8 mouse cellular contexts compared by ENCODE assay signal in the genomic region with DNA sequence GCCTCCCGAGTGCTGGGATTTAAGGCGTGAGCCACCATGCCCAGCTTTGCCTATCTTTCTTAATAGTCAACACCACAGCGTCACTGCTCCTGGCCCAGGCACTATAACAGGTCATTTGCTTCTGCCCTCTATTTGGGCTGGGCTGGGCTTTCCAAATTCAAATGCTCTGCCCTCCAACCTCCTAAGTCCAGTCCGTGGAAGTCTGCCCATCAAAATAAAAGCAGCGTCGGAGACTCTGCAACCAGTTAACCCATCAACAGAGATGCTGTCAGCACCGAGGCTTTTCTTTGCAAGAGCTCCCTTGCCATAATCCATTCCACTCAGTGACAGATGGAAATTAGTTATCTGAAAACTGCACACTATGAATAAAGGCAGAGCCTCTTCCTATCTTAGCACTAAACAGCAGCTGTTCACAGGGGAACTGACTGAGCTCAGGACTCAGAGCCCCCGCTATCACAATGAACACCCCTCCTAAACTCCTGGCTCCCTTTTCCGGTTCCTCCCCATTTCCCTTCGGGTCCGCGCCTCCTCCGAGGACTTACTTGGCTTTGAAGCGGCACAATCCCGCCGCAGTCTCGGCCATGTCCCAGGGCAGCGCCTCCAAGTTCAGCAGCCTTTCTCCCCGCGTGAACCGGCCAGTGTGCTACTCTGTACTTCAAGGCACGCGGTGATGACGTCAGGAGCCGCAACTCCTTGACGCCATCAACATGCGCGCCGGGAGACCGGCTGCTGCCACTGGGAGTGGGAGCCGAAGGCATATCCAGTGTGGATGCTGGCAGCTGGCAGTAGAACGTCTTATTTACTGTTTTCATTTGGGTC. TPM values are rescaled to one million over a fixed set of nuclear protein-coding genes. Genes with fewer than 3 reads are reported as not detected.
DNase-seq lines count a peak whose midpoint lies in the region; ATAC-seq and TF ChIP-seq lines count a peak whose summit lies in the region.

A gene (minus strand): TSS at position 679 of the 819 bp plus-strand sequence.

- peak within 1 kb of the TSS; percentile 85 for H3K9ac ChIP-seq in MEL (ENCODE audit: control insufficient read depth, low read depth, low read length, poor library complexity, severe bottlenecking)
- H3K9ac ChIP-seq in lung, postnatal 0 days (replicated peaks; ENCODE audit: low read depth): peak within 1 kb of the TSS; percentile 56

- peaks cover 0 to 5% of the 10 kb centered on the region in 2 experiments; a peak in 2 of 4 replicates for H3K36me3 ChIP-seq in MEL (ENCODE audit: control insufficient read depth in 1 of 2, insufficient read depth in 2 of 2, low read length in 2 of 2)
- peaks cover 36% of the 10 kb centered on the region for H3K36me3 ChIP-seq in hindbrain, embryonic 10.5 days
- H3K36me3 ChIP-seq in lung, postnatal 0 days (ENCODE audit: insufficient read depth, low read length): no peaks in the 10 kb centered on the region

- H3K9me3 ChIP-seq in MEL (replicated peaks; ENCODE audit: insufficient read depth, low read length): no peaks in the 10 kb centered on the region
- H3K9me3 ChIP-seq in hindbrain, embryonic 10.5 days: no peaks in the 10 kb centered on the region
- H3K9me3 ChIP-seq in lung, postnatal 0 days (ENCODE audit: low read length): no peaks in the 10 kb centered on the region

- 4% methylated on average over 32 of the region's 32 CpGs for WGBS in hindbrain, embryonic 10.5 days
- 4% methylated on average over 32 of the region's 32 CpGs for WGBS in lung, postnatal 0 days

- H3K79me2 ChIP-seq in MEL (ENCODE audit: control insufficient read depth, insufficient read depth, low read length, poor library complexity): peaks cover 7% of the 10 kb centered on the region

- peak; percentile 74; the same call in 1 of the 2 replicates for ATAC-seq in frontal cortex, adult (ENCODE audit: low TSS enrichment)
- peak; percentile 93 for ATAC-seq in lung, postnatal 0 days

- H3K27me3 ChIP-seq in MEL (ENCODE audit: control insufficient read depth in 1 of 2, insufficient read depth in 2 of 2, low read length in 2 of 2): no peaks in the 10 kb centered on the region
- H3K27me3 ChIP-seq in hindbrain, embryonic 10.5 days (ENCODE audit: insufficient read depth, poor library complexity, severe bottlenecking): no peaks in the 10 kb centered on the region
- no peaks in the 10 kb centered on the region for H3K27me3 ChIP-seq in lung, postnatal 0 days (replicated peaks; ENCODE audit: insufficient read depth, low read length)

- peak; percentile 72 to 78 for TF ChIP-seq EP300 in MEL (IDR thresholded peaks at IDR 0.05; ENCODE audit: low read depth in 1 of 2, low read length in 2 of 2)
- no peak for TF ChIP-seq EP300 in lung, postnatal 0 days (IDR thresholded peaks at IDR 0.05)

- TF ChIP-seq RAD21 in MEL (IDR thresholded peaks at IDR 0.05; ENCODE audit: low read depth, low read length): no peak

- H3K27ac ChIP-seq in MEL (ENCODE audit: control insufficient read depth, low read depth, low read length): peak within 1 kb of the TSS; percentile 88
- H3K27ac ChIP-seq in hindbrain, embryonic 10.5 days: peak within 1 kb of the TSS; percentile 90
- H3K27ac ChIP-seq in lung, postnatal 0 days (ENCODE audit: low read length): peak within 1 kb of the TSS; percentile 88

- TF ChIP-seq CTCF in MEL (IDR thresholded peaks at IDR 0.05 in 2 of 3, conservative IDR thresholded peaks at IDR 0.05 in 1 of 3; ENCODE audit: control insufficient read depth in 1 of 3, insufficient read depth in 1 of 3, low read depth in 2 of 3, low read length in 3 of 3, poor library complexity in 1 of 3, severe bottlenecking in 1 of 3): no peak
- no peak for TF ChIP-seq CTCF in lung, postnatal 0 days (IDR thresholded peaks at IDR 0.05)

- H3K4me1 ChIP-seq in MEL (ENCODE audit: control insufficient read depth in 1 of 2, insufficient read depth in 2 of 2, low read length in 2 of 2): peaks cover 0 to 2% of the 10 kb centered on the region in 2 experiments; a peak in 1 of 4 replicates
- peaks cover 16% of the 10 kb centered on the region for H3K4me1 ChIP-seq in hindbrain, embryonic 10.5 days (replicated peaks)
- 0 out of 2 replicates have a peak, but pooled peaks cover 3% of the 10 kb centered on the region for H3K4me1 ChIP-seq in lung, postnatal 0 days (ENCODE audit: insufficient read depth, low read depth, low read length)

- H3K4me3 ChIP-seq in MEL (ENCODE audit: control insufficient read depth in 1 of 2, insufficient read depth in 1 of 2, low read depth in 2 of 2, low read length in 2 of 2): peak within 1 kb of the TSS; percentile 89 to 100
- H3K4me3 ChIP-seq in hindbrain, embryonic 10.5 days: peak within 1 kb of the TSS; percentile 93
- H3K4me3 ChIP-seq in lung, postnatal 0 days (ENCODE audit: low read depth, low read length): peak within 1 kb of the TSS; percentile 66

- TF ChIP-seq POLR2A in MEL (IDR thresholded peaks at IDR 0.05; ENCODE audit: control insufficient read depth in 1 of 2, insufficient read depth in 1 of 2, low read depth in 1 of 2, low read length in 2 of 2, poor library complexity in 1 of 2): peak; percentile 68 to 89; a peak in 3 of 4 replicates

- peak; percentile 96 for DNase-seq in MEL (ENCODE audit: low read depth, low spot score)
- DNase-seq in cerebellum, adult 8-10 months: peak; percentile 91
- peak; percentile 95 for DNase-seq in hindbrain, embryonic 10.5 days (ENCODE audit: low spot score)
- DNase-seq in layer of hippocampus, adult 9-11 months: peak; percentile 94
- DNase-seq in lung, postnatal 0 days (ENCODE audit: low spot score): peak; percentile 97
- DNase-seq in ovary, postnatal 14 days (ENCODE audit: low spot score): peak; percentile 94
- DNase-seq in thymus, postnatal 14 days: peak; percentile 93

- H3K4me2 ChIP-seq in lung, postnatal 0 days (replicated peaks; ENCODE audit: low read depth, low read length): peak within 1 kb of the TSS; percentile 73

TF ChIP-seq in MEL, 35 proteins besides CTCF, POLR2A, EP300 and RAD21 (continues in another document):
- TF ChIP-seq MXI1 (IDR thresholded peaks at IDR 0.05; ENCODE audit: low read depth, low read length): peak; percentile 98
- TF ChIP-seq CHD1 (IDR thresholded peaks at IDR 0.05; ENCODE audit: low read depth, low read length): no peak
- TF ChIP-seq ZNF384 (IDR thresholded peaks at IDR 0.05; ENCODE audit: low read depth, low read length): no peak
- TF ChIP-seq TBP (IDR thresholded peaks at IDR 0.05; ENCODE audit: low read depth, low read length): peak; percentile 79
- peak; percentile 72 for TF ChIP-seq TCF12 (IDR thresholded peaks at IDR 0.05; ENCODE audit: low read depth, low read length)
- peak; percentile 69 for TF ChIP-seq MYC (IDR thresholded peaks at IDR 0.05; ENCODE audit: low read depth, low read length)
- TF ChIP-seq RCOR1 (IDR thresholded peaks at IDR 0.05; ENCODE audit: low read depth, low read length): peak; percentile 59; the same call in 1 of the 2 replicates
- TF ChIP-seq JUND (IDR thresholded peaks at IDR 0.05; ENCODE audit: low read depth, low read length): no peak
- peak; percentile 26; the same call in 1 of the 2 replicates for TF ChIP-seq MYB (IDR thresholded peaks at IDR 0.05; ENCODE audit: low read depth, low read length)
- TF ChIP-seq ELF1 (IDR thresholded peaks at IDR 0.05; ENCODE audit: low read depth, low read length): peak; percentile 42
- TF ChIP-seq MEF2A (IDR thresholded peaks at IDR 0.05; ENCODE audit: extremely low read depth, insufficient replicate concordance, low read depth, low read length, poor library complexity, severe bottlenecking): no peak
- peak; percentile 92 for TF ChIP-seq HCFC1 (IDR thresholded peaks at IDR 0.05; ENCODE audit: low read depth, low read length)
- no peak for TF ChIP-seq ZC3H11A (IDR thresholded peaks at IDR 0.05; ENCODE audit: low read depth, low read length)
- no peak for TF ChIP-seq E2F4 (IDR thresholded peaks at IDR 0.05; ENCODE audit: borderline replicate concordance, low read depth, low read length)
- no peak for TF ChIP-seq USF2 (IDR thresholded peaks at IDR 0.05; ENCODE audit: borderline replicate concordance in 1 of 2, insufficient read depth in 1 of 2, low read depth in 1 of 2, low read length in 2 of 2)
- peak; percentile 70 for TF ChIP-seq ETS1 (IDR thresholded peaks at IDR 0.05; ENCODE audit: low read depth, low read length)
- peak; percentile 97 for TF ChIP-seq SIN3A (IDR thresholded peaks at IDR 0.05; ENCODE audit: low read length)
- 0 out of 2 replicates have a peak, but pooled peaks have one; percentile 7 for TF ChIP-seq BHLHE40 (IDR thresholded peaks at IDR 0.05; ENCODE audit: borderline replicate concordance, low read depth, low read length)
- no peak for TF ChIP-seq POLR2AphosphoS5 (IDR thresholded peaks at IDR 0.05; ENCODE audit: borderline replicate concordance, low read depth, low read length)
- TF ChIP-seq NELFE (IDR thresholded peaks at IDR 0.05; ENCODE audit: low read depth, low read length): peak; percentile 96
- TF ChIP-seq MAFK (IDR thresholded peaks at IDR 0.05; ENCODE audit: borderline replicate concordance, low read depth, low read length): no peak
- TF ChIP-seq GATA1 (IDR thresholded peaks at IDR 0.05; ENCODE audit: low read depth, low read length): peak; percentile 79
- no peak for TF ChIP-seq CHD2 (IDR thresholded peaks at IDR 0.05; ENCODE audit: low read length)
- peak; percentile 50; the same call in 1 of the 2 replicates for TF ChIP-seq GABPA (IDR thresholded peaks at IDR 0.05; ENCODE audit: low read depth, low read length)
- no peak for TF ChIP-seq UBTF (IDR thresholded peaks at IDR 0.05; ENCODE audit: borderline replicate concordance, insufficient read depth, low read depth, low read length)
- TF ChIP-seq TAL1 (IDR thresholded peaks at IDR 0.05; ENCODE audit: low read length): peak; percentile 87
- peak; percentile 89 for TF ChIP-seq MAX (IDR thresholded peaks at IDR 0.05; ENCODE audit: low read length)
- TF ChIP-seq MAZ (IDR thresholded peaks at IDR 0.05; ENCODE audit: low read depth, low read length): peak; percentile 70; the same call in 1 of the 2 replicates
- TF ChIP-seq ZMIZ1 (IDR thresholded peaks at IDR 0.05; ENCODE audit: low read depth, low read length): peak; percentile 79
- no peak for TF ChIP-seq ZKSCAN1 (IDR thresholded peaks at IDR 0.05; ENCODE audit: low read depth, low read length)
- TF ChIP-seq KAT2A (conservative IDR thresholded peaks at IDR 0.05; ENCODE audit: low read depth, low read length): no peak; the same call in 1 of the 2 replicates
- peak; percentile 87 for TF ChIP-seq POLR2AphosphoS2 (IDR thresholded peaks at IDR 0.05; ENCODE audit: low read length)

RNA-seq across cellular contexts. Expression of the gene that starts here (rescaled TPM):
- 102 and 103 TPM in 2 replicates for total RNA-seq in MEL (2012; rRNA removed)
- polyA plus RNA-seq in MEL (2012; ENCODE audit: insufficient read depth in 1 of 2, insufficient read length in 2 of 2, low read depth in 1 of 2, low replicate concordance in 2 of 2, missing spikeins in 1 of 2): 100 to 1,000 TPM in 1 of 2 experiments, not detected in 1; 111 TPM
- 133 and 140 TPM in 2 replicates for polyA plus RNA-seq in hindbrain, embryonic 10.5 days (2016; fragmentation: Nextera tagmentation; extraction: Ambion mirVana)
- 26.8 and 33.4 TPM in 2 replicates for polyA plus RNA-seq in lung, postnatal 0 days (2015; fragmentation: Nextera tagmentation; extraction: Ambion mirVana)

Comparison
In these comparisons a context has a peak if more than half of its experiments do, and no peak if none do; other contexts are left out.
1. Peak in every context shown above with its lines: DNase-seq, ATAC-seq, H3K4me3 ChIP-seq and H3K27ac ChIP-seq.